In the genomic region with DNA sequence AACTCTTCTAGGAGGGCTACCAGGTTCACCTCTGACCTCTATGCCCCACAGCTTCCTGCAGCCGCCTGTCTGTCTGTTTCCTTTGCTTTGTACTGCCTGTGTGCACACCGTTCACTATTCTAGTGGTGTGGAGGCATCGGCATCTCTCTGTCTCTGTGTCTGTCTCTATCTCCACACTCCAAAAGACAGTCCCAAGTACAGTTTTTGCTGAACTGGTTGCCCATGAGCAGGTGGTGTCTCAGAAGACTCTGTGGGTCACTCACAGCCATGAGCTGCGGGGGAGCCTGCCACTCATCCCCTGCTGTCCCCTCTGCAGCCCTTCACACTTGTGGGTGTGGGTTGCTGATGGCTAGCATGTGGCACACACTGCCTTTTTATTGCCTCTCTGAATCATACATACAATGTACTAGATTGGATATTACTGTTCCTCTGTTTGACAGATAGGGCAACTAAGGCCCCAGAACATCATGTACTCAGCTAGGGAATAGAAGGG, we compare ENCODE assay signal across 1 mouse cellular context.
A peak's percentile ranks its signal among the peaks of the same experiment; 100 is the strongest.
TF ChIP-seq lines count a peak whose summit lies in the region.

No protein-coding gene starts in this region.

TF ChIP-seq in MEL, 35 proteins besides CTCF, POLR2A, EP300 and RAD21:
- no peak for TF ChIP-seq TCF12 (IDR thresholded peaks at IDR 0.05; ENCODE audit: low read depth, low read length)
- TF ChIP-seq MAX (IDR thresholded peaks at IDR 0.05; ENCODE audit: low read length), result peak; percentile 22; the same call in 1 of the 2 replicates
- no peak for TF ChIP-seq RCOR1 (IDR thresholded peaks at IDR 0.05; ENCODE audit: low read depth, low read length)
- TF ChIP-seq NELFE (IDR thresholded peaks at IDR 0.05; ENCODE audit: low read depth, low read length), result no peak
- no peak for TF ChIP-seq E2F4 (IDR thresholded peaks at IDR 0.05; ENCODE audit: borderline replicate concordance, low read depth, low read length)
- no peak for TF ChIP-seq BHLHE40 (IDR thresholded peaks at IDR 0.05; ENCODE audit: borderline replicate concordance, low read depth, low read length)
TF ChIP-seq in MEL: peak in this region for 1.
